Mouse (Mus musculus): Measurements from ENCODE around the gene Iqsec1. TPM values are rescaled to one million over a fixed set of nuclear protein-coding genes. Genes with fewer than 3 reads are reported as not detected.

Gene Iqsec1
- total RNA-seq, 1 experiment from 2014 or later: 86.8 TPM

- DNase-seq: no peak
These were observed 175.0 kb downstream of the Iqsec1 start for GRCm38 (mm10) chr6:90813526-90813925.

GRCm38 (mm10) chr6:90812584-90812983, 175.9 kb downstream of the Iqsec1 start:
- no peak for DNase-seq

DNA sequence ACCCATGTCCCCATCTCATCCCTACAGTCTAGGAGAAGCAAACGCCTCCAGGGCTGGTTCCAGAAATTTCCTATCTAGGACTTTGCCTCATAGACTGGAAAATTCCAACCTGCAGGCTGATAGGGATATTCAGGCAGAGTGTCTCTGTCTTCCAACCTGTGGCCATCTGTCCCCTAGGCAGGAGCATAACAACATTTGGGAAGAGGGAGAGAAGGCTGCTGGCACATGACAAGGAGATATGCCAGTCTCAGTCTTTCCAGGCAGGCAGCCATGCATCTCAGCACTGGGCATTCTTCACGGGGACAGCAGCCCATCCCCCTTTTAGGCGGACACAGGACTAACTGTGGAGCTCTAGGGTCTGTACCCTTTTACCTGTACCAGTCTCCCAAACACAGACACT, 176.4 kb downstream of the Iqsec1 start:
- DNase-seq: no peak

GRCm38 (mm10) chr6:90810576-90810975, 177.9 kb downstream of the Iqsec1 start:
- DNase-seq: no peak

- DNase-seq: peak; percentile 80
These were observed 178.5 kb downstream of the Iqsec1 start for GRCm38 (mm10) chr6:90809960-90810362.

DNA sequence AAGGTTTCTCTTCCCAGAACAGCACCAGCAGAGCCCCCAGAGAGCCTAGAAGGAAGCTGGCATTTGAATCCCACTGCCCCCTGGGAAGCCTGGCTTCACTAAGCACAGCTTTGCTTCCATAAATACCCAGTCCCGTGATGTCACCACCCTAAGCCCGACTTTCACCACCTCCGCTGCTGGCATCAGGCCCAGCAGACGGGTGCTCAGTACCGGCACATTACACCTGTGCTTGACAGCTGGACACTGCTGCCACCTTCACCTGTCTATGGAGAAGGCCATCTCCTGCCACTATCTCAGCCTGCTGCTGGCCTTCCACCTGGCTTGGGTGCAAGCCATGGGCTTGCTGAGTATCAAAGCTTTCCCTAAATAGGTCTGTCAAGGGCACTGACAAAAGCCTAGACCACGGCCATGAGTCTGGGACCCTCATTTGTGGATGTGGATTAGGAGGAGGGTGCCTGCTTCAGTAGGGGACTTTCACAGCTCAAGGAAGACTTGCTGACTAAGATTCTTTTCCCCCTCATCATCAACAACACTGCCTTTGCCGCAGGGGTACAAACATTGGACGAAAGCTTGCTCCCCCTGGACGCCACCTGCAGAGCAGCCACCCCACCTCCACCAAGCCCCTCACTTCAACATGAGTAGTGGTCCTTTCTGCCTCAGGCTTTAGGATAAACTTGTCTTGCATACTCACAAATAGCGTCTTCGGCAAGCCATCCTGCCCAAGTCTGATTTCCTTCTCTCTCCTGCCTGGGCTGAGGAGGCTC, 179.2 kb downstream of the Iqsec1 start:
- DNase-seq: no peak

DNA sequence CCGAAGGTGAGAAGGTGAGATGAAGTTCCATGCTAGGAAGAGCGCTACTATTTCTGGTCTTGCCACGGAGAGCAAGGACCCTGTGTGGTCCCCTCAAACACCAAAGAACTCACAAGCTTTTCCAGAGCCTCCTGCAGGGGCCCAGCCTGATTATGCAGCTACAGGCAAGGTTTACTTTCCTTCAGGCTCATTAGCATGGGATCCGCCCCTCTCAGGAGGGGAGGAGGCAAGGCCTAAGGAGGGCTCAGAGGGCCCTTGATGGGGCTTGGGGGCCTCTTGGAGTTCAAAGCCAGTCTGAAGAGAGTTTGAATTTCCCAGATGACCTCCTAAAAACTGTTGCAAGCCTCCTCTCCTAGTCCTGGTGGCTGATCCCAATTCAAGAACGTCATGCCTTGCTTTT, 179.9 kb downstream of the Iqsec1 start:
- no peak for DNase-seq

GRCm38 (mm10) chr6:90808134-90808533, 180.4 kb downstream of the Iqsec1 start:
- DNase-seq: no peak

DNA sequence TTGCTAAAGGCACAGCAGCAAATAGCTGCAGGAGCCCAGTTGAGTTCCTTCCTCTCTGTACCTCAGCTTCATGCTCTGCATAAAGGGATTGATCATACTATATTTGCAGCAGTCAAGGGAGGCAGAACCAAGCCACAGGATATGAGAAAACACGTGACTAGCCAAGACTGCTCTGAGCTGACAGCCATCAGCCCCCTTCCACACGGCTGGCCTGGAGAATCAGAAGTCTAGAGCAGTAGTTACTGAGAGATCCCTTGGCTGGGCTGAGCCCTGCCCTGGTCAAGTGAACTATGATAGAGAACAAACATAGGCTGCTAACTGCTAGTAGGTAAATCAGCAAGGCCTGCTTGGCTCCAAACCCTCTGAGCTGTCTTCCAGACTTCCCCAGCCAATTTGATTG, 180.9 kb downstream of the Iqsec1 start:
- DNase-seq: no peak

- no peak for DNase-seq
These were observed 181.7 kb downstream of the Iqsec1 start for GRCm38 (mm10) chr6:90806743-90807142.

DNA sequence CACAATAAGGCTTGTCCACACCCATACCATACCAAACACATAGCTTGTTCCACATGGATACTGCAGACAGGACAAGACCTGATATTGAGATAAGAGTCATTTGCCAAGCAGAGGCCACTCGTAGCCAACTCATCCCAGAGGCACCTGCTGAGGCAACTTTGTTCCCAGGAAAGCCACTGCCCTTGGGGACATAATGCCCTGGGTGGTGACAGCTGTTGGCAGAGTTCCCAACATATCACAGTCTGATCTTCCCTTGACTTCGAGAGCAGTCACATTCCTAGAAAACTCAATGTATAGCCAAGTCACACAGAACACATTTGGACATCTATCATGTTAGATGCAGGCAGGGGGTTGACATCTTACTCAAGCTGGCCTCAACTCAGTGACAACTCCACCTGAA, 183.4 kb downstream of the Iqsec1 start:
- DNase-seq: no peak

DNA sequence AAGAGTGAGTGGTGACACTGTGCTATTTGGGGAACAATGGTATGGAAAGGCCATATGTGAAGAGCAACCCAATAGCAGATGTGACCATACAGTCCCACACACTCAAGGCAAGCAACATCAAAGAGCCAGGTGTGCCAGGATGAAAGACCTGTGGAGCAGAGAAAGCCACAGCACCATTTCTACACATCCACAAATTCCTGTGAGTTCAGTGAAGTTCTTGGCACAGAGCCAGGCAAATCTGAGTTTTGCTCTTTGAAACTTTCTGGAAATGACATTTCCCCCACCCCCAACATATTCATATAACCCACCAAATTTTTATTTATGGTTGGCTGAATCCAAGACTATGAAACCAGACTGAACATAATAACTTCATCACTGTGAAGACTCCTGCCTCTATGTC, 183.8 kb downstream of the Iqsec1 start:
- DNase-seq: no peak

- DNase-seq: no peak
These were observed 185.9 kb downstream of the Iqsec1 start for GRCm38 (mm10) chr6:90802604-90803003.

GRCm38 (mm10) chr6:90802058-90802457, 186.4 kb downstream of the Iqsec1 start:
- no peak for DNase-seq

GRCm38 (mm10) chr6:90800825-90801224, 187.7 kb downstream of the Iqsec1 start:
- no peak for DNase-seq

DNA sequence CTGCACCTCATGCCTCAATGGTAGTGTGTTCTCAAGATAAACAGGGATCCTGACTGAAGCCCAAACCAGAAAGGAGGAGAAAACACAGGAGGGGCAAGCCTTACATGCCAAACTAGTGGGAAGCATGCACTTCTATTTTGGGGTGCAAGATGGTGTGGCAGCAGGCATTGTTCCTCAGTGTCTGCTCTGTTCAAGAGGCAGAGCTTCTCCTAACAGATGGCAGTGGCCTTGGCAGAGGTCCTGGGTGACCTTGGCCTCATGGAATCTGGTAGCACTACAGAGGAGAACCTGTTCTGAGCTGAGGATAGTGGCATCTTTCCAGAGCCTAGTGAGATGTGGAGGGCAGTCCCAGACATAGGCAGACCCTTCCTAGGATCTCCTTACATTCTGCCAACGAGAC, 189.4 kb downstream of the Iqsec1 start:
- DNase-seq: no peak

DNA sequence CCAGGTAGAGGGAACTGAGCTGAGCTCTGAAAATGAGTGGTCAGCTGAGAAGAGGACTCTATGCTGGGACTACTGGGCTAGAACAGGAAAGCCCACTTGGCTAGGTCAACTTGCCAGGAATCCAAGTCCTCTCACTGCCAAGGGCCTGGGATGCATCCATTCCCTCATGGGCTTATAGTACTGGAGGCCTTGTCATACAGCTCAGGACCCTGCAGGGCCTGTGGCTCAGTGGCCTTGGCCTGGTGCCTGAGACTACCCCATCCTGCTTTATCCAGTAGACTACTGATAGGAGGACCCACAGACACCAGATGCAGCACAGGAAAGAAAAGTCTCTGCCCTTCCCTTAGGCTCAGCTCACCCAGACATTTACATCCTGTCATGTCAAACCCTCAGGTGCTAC, 190.3 kb downstream of the Iqsec1 start:
- DNase-seq: no peak

DNA sequence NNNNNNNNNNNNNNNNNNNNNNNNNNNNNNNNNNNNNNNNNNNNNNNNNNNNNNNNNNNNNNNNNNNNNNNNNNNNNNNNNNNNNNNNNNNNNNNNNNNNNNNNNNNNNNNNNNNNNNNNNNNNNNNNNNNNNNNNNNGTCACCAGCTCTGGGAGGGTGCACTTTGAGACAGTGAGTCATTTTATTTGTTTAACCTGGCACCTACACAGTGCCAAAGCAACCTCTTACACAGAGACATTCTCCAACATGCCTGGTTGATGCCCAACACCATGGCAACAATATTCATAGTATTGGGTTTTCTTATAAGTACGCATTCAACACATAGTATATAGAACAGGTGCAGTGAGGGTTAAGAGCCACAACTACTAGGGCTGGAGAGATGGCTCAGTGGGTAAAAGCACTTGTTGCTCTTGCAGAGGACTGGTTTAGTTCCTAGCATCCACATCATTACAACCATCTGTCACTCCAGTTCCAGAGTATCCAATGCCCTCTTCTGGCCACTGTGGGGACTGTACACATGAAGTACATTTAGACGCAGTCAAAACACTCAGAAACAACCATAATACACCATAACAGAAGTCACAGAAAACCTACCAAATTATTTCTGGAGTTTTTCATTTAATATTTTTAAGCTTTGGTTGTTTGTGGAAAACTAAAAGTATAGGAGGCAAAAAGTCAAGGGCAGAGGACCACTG, 191.4 kb downstream of the Iqsec1 start:
- no peak for DNase-seq

GRCm38 (mm10) chr6:90790901-90791300, 197.6 kb downstream of the Iqsec1 start:
- DNase-seq: no peak

- no peak for DNase-seq
These were observed 199.0 kb downstream of the Iqsec1 start for GRCm38 (mm10) chr6:90789520-90789919.

DNA sequence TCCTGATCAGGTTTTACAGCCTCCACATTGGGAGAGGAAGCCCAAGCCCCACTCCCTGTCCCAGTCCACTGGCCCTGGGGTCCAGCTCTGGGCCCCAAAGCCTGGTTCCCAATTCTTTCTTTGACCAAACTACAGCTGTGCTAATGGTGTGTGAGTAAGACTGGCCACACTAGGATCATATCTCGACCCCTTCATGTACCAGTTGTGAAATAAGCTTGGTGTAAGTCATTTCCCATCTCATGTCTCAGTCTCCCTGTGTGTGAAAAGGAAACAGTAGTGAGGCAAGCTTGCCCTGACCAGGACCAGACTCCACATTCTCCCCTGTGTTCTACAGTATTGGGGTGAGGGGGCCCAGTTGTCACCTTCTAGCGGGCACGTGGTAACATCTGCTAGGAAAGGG, 200.9 kb downstream of the Iqsec1 start:
- DNase-seq: no peak

DNA sequence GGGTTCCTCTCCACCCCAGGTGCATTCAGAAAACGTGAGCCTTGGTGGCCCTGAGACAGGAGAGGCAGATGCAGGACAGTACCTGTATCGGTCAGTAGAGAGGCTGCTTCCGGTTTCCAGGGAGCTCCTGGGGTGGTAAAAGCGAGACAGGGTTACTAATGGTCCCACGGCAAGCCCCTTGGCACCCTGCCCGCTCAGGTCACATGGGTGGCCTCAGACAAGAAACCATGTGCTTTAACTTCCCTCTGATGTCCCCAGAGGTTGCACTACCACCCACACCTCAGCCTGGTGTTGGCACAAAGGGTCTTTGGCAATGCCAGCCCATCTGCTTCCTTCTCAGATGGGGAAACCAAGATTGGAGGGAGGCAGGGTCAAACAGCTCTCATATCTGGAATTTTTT, 201.4 kb downstream of the Iqsec1 start:
- peak; percentile 56 for DNase-seq

GRCm38 (mm10) chr6:90786589-90786988, 201.9 kb downstream of the Iqsec1 start:
- no peak for DNase-seq

- no peak for DNase-seq
These were observed 204.5 kb downstream of the Iqsec1 start for GRCm38 (mm10) chr6:90783945-90784344.

All from adrenal gland, postnatal 14 days (tissue).